Mouse (Mus musculus): ENCODE data around the gene Cntd1. TPM values are rescaled to one million over a fixed set of nuclear protein-coding genes. Genes with fewer than 3 reads are reported as not detected.
A peak's percentile ranks its signal among the peaks of the same experiment; 100 is the strongest.

The Cntd1 gene
- total and polyA plus RNA-seq, 2 experiments from 2014 or later: 0.22 TPM; not detected in 1

DNA sequence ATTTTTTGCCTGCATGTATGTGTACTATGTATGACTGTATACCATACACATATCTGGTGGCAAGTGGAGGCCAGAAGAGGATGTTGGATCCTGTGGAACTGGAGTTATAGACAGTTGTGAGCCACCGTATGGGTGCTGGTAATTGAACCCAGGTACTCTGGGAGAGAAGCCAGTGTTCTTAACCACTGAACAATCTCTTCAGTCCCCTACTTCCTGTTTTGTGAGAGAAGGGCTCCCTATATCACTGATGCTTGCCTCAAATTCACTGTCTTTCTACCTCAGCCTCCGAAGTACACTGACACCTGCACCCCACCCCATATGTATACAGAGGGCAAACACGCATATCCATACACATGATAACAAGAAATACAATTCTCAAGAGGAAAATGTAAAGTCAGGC, 32.3 kb downstream of the Cntd1 start:
- H3K36me3 ChIP-seq (replicated peaks; ENCODE audit: control insufficient read depth, insufficient read depth, low read length): no peaks in the 10 kb centered on the region
- H3K4me1 ChIP-seq (ENCODE audit: control insufficient read depth, insufficient read depth): peaks cover 3% of the 10 kb centered on the region; the same call in 1 of the 2 replicates
- DNase-seq (ENCODE audit: low spot score) (no peak), ATAC-seq (ENCODE audit: insufficient read depth, low read depth) (no peak)
- H3K27me3 ChIP-seq (ENCODE audit: control insufficient read depth, insufficient read depth, low read length): no peaks in the 10 kb centered on the region
- H3K9me3 ChIP-seq (replicated peaks; ENCODE audit: control insufficient read depth, low read length): no peaks in the 10 kb centered on the region
- no peak overlapping the region for H3K4me2 ChIP-seq (ENCODE audit: low read depth, low read length)
- no peak overlapping the region for H3K27ac ChIP-seq (ENCODE audit: low read depth)
- TF ChIP-seq EP300 (IDR thresholded peaks at IDR 0.05; ENCODE audit: low read depth) (no peak), CTCF (IDR thresholded peaks at IDR 0.05; ENCODE audit: low read depth) (no peak)
- no peak overlapping the region for H3K4me3 ChIP-seq (ENCODE audit: low read depth, low read length)
- 84% methylated on average over 3 of the region's 3 CpGs for WGBS
- H3K9ac ChIP-seq (replicated peaks; ENCODE audit: low read depth, low read length): no peak overlapping the region

DNA sequence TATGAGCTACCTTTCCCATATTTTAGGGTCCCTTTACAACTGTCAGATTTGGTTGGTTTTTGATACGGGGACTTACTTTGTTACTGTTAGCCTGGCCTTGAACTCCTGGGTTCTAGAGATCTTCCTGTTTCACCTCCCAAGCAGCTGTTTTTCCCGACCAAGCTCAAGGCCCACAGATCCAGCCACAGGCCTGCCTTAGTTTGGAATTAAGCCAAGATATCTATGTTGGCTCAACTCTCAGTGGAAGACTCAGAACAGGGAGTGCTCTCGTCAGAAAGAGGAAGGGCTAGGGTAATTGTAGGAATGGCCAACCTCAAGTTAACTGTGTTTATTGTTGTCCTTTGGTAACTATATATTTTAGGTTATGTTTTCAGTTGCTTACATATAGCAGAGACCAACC, 33.3 kb downstream of the Cntd1 start:
- TF ChIP-seq EP300 (IDR thresholded peaks at IDR 0.05; ENCODE audit: low read depth) (no peak), CTCF (IDR thresholded peaks at IDR 0.05; ENCODE audit: low read depth) (no peak)
- Histone ChIP-seq H3K4me3 (ENCODE audit: low read depth, low read length) (no peak overlapping the region), H3K27ac (ENCODE audit: low read depth) (no peak overlapping the region), H3K4me1 (ENCODE audit: control insufficient read depth, insufficient read depth) (peaks cover 3% of the 10 kb centered on the region; the same call in 1 of the 2 replicates), H3K27me3 (ENCODE audit: control insufficient read depth, insufficient read depth, low read length) (no peaks in the 10 kb centered on the region), H3K9me3 (replicated peaks; ENCODE audit: control insufficient read depth, low read length) (no peaks in the 10 kb centered on the region), H3K36me3 (replicated peaks; ENCODE audit: control insufficient read depth, insufficient read depth, low read length) (no peaks in the 10 kb centered on the region), H3K4me2 (ENCODE audit: low read depth, low read length) (no peak overlapping the region), H3K9ac (replicated peaks; ENCODE audit: low read depth, low read length) (no peak overlapping the region)
- no peak for DNase-seq (ENCODE audit: low spot score)
- ATAC-seq (ENCODE audit: insufficient read depth, low read depth): no peak
- 27% methylated on average over 3 of the region's 3 CpGs for WGBS

DNA sequence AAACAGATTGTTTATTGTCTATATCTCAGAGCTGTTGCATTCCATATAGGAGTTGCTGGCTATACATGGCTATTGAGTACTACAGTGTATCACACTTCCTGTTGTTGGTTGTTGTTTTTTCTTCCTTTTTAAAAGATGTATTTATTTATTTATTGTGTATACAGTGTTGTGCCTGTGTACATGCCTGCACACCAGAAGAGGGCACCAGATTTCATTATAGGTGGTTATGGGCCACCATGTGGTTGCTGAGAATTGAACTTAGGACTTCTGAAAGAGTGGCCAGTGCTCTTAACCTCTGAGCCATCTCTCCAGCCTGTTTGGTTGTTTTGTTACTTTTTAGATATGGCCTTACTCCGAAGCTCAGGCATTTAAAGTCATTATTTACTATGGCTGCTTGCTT, 35.8 kb downstream of the Cntd1 start:
- Histone ChIP-seq H3K4me2 (ENCODE audit: low read depth, low read length) (no peak overlapping the region), H3K27ac (ENCODE audit: low read depth) (no peak overlapping the region), H3K9ac (replicated peaks; ENCODE audit: low read depth, low read length) (no peak overlapping the region), H3K4me1 (ENCODE audit: control insufficient read depth, insufficient read depth) (peaks cover 3% of the 10 kb centered on the region; the same call in 1 of the 2 replicates), H3K36me3 (replicated peaks; ENCODE audit: control insufficient read depth, insufficient read depth, low read length) (peaks cover 14% of the 10 kb centered on the region), H3K9me3 (replicated peaks; ENCODE audit: control insufficient read depth, low read length) (no peaks in the 10 kb centered on the region), H3K4me3 (ENCODE audit: low read depth, low read length) (no peak overlapping the region), H3K27me3 (ENCODE audit: control insufficient read depth, insufficient read depth, low read length) (no peaks in the 10 kb centered on the region)
- ATAC-seq (ENCODE audit: insufficient read depth, low read depth) (no peak), DNase-seq (ENCODE audit: low spot score) (no peak)
- WGBS: 100% methylated on average over 1 of the region's 1 CpGs
- TF ChIP-seq EP300 (IDR thresholded peaks at IDR 0.05; ENCODE audit: low read depth): no peak
- TF ChIP-seq CTCF (IDR thresholded peaks at IDR 0.05; ENCODE audit: low read depth): no peak

DNA sequence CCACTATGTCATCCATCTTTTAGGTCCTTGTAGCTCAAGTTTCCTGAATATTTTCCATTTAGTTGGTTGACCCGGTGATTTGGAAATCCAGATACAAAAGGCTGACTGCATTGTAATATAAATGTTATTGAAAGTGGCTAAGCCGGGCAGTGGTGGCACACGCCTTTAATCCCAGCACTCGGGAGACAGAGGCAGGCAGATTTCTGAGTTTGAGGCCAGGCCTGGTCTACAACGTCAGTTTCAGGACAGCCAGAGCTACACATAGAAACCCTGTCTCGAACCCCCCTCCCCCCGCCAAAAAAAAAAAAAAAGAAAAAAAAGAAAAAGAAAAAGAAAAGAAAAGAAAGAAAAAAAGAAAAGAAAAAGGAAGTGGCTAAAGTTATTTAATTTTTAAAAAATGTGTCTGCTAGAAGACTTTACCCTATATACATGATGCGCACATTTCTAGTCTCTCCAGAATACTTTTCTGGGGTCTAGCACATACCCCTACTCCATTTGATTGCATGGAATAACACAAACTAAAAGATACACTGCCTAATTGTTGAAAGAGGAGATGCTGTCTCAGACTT, 36.4 kb downstream of the Cntd1 start:
- 84% methylated on average over 8 of the region's 8 CpGs for WGBS
- Histone ChIP-seq H3K4me1 (ENCODE audit: control insufficient read depth, insufficient read depth) (peaks cover 3% of the 10 kb centered on the region; the same call in 1 of the 2 replicates), H3K9me3 (replicated peaks; ENCODE audit: control insufficient read depth, low read length) (no peaks in the 10 kb centered on the region), H3K27ac (ENCODE audit: low read depth) (peak overlapping the region; percentile 60; the same call in 1 of the 2 replicates), H3K9ac (replicated peaks; ENCODE audit: low read depth, low read length) (peak overlapping the region; percentile 86), H3K36me3 (replicated peaks; ENCODE audit: control insufficient read depth, insufficient read depth, low read length) (peaks cover 20% of the 10 kb centered on the region), H3K4me3 (ENCODE audit: low read depth, low read length) (peak overlapping the region; percentile 93), H3K4me2 (ENCODE audit: low read depth, low read length) (peak overlapping the region; percentile 89), H3K27me3 (ENCODE audit: control insufficient read depth, insufficient read depth, low read length) (no peaks in the 10 kb centered on the region)
- ATAC-seq (ENCODE audit: insufficient read depth, low read depth): no peak
- no peak for DNase-seq (ENCODE audit: low spot score)
- TF ChIP-seq CTCF (IDR thresholded peaks at IDR 0.05; ENCODE audit: low read depth) (no peak), EP300 (IDR thresholded peaks at IDR 0.05; ENCODE audit: low read depth) (no peak)

DNA sequence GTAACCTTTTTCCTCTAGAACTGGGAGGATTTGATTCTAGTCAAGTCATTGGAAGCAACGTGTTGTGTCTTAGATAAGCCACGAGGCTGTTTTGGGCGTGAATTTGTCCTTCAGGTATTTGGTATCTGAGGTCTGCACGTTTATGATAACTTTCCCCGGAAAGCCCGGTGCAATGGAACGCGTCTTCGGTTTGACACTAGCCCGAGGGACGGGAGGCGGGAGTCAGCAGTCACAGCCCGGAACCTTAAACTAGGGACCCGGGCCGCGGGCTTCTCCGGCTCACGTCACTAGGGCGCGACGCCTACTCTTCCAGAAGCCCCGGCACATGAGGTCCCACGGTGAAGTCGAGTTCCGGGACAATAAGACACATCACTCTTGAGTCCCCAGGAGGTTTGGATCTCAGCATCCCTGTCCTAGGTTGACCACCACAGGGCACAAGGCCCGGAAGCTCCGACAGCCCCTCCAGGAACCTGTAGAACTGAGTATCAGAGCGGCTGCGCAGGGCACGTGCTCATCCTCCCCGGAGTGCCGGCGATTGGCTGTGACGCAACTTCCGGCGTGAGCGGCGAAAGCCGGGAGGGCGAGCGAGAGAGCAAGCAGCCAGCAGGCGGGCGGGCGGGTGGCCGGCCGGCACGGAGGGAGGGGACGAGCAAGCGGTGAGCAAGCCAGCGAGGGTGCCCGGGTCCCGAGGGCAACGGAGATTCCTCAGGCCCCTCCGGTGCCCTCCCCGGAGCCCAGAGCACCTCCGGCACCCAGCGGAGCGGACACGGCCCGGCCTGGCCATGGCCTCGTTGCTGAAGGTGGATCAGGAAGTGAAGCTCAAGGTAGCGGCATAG, 37.1 kb downstream of the Cntd1 start, which contains the start of gene Psme3:
Gene Psme3 (plus strand): TSS at position 549 of the 836 bp plus-strand sequence.
- Histone ChIP-seq H3K36me3 (replicated peaks; ENCODE audit: control insufficient read depth, insufficient read depth, low read length) (peaks cover 27% of the 10 kb centered on the region), H3K9ac (replicated peaks; ENCODE audit: low read depth, low read length) (peak within 1 kb of the TSS; percentile 86), H3K4me1 (ENCODE audit: control insufficient read depth, insufficient read depth) (peaks cover 3% of the 10 kb centered on the region; the same call in 1 of the 2 replicates), H3K4me2 (ENCODE audit: low read depth, low read length) (peak within 1 kb of the TSS; percentile 89), H3K9me3 (replicated peaks; ENCODE audit: control insufficient read depth, low read length) (no peaks in the 10 kb centered on the region), H3K27me3 (ENCODE audit: control insufficient read depth, insufficient read depth, low read length) (no peaks in the 10 kb centered on the region), H3K4me3 (ENCODE audit: low read depth, low read length) (peak within 1 kb of the TSS; percentile 93), H3K27ac (ENCODE audit: low read depth) (peak within 1 kb of the TSS; percentile 60)
- peak; percentile 93 for ATAC-seq (ENCODE audit: insufficient read depth, low read depth)
- TF ChIP-seq CTCF (IDR thresholded peaks at IDR 0.05; ENCODE audit: low read depth) (no peak; the same call in 1 of the 2 replicates), EP300 (IDR thresholded peaks at IDR 0.05; ENCODE audit: low read depth) (0 out of 2 replicates have a peak, but pooled peaks have one; percentile 24)
- WGBS: under 1% methylated on average over 62 of the region's 62 CpGs
- DNase-seq (ENCODE audit: low spot score): peak; percentile 87
